Mouse (Mus musculus): Measurements from ENCODE around the gene Bin2. TPM values are rescaled to one million over a fixed set of nuclear protein-coding genes. Genes with fewer than 3 reads are reported as not detected.

Gene Bin2
- polyA plus RNA-seq, 2 experiments, result 2.3 to 4.7 TPM

- no peaks in the 10 kb centered on the region for H3K4me1 ChIP-seq (ENCODE audit: control insufficient read depth, insufficient read depth, low read length)
- no peaks in the 10 kb centered on the region for H3K27me3 ChIP-seq (ENCODE audit: control insufficient read depth, insufficient read depth, low read length)
- DNase-seq (ENCODE audit: low spot score), result no peak
- ATAC-seq (ENCODE audit: low FRiP score, low read depth), result no peak
- no peak overlapping the region for H3K4me2 ChIP-seq (replicated peaks; ENCODE audit: low read depth, low read length, severe bottlenecking)
- H3K9ac ChIP-seq (ENCODE audit: low read depth, low read length, severe bottlenecking), result no peak overlapping the region
- H3K36me3 ChIP-seq (ENCODE audit: control insufficient read depth, insufficient read depth, low read length), result no peaks in the 10 kb centered on the region
- H3K9me3 ChIP-seq (ENCODE audit: control insufficient read depth, low read length), result no peaks in the 10 kb centered on the region
- no peak overlapping the region for H3K4me3 ChIP-seq (replicated peaks; ENCODE audit: low read length)
- no peak for TF ChIP-seq POLR2A (IDR thresholded peaks at IDR 0.05; ENCODE audit: borderline replicate concordance, extremely low read depth, insufficient read depth, insufficient read length)
- WGBS, result 56% methylated on average over 6 of the region's 6 CpGs
- H3K27ac ChIP-seq (replicated peaks; ENCODE audit: low read depth, low read length), result no peak overlapping the region
Observed at GRCm38 (mm10) chr15:100710838-100711237, 41.5 kb upstream of the Bin2 start.

GRCm38 (mm10) chr15:100708433-100709078 lies 39.2 kb upstream of the Bin2 start:
- Histone ChIP-seq H3K27me3 (ENCODE audit: control insufficient read depth, insufficient read depth, low read length) (no peaks in the 10 kb centered on the region; the same call in 1 of the 2 replicates), H3K27ac (replicated peaks; ENCODE audit: low read depth, low read length) (no peak overlapping the region), H3K9ac (ENCODE audit: low read depth, low read length, severe bottlenecking) (no peak overlapping the region), H3K4me3 (replicated peaks; ENCODE audit: low read length) (no peak overlapping the region), H3K4me2 (replicated peaks; ENCODE audit: low read depth, low read length, severe bottlenecking) (no peak overlapping the region), H3K9me3 (ENCODE audit: control insufficient read depth, low read length) (no peaks in the 10 kb centered on the region), H3K36me3 (ENCODE audit: control insufficient read depth, insufficient read depth, low read length) (no peaks in the 10 kb centered on the region), H3K4me1 (ENCODE audit: control insufficient read depth, insufficient read depth, low read length) (0 out of 2 replicates have a peak, but pooled peaks cover 3% of the 10 kb centered on the region)
- no peak for TF ChIP-seq POLR2A (IDR thresholded peaks at IDR 0.05; ENCODE audit: borderline replicate concordance, extremely low read depth, insufficient read depth, insufficient read length)
- ATAC-seq (ENCODE audit: low FRiP score, low read depth), result no peak
- WGBS, result 76% methylated on average over 8 of the region's 8 CpGs
- no peak for DNase-seq (ENCODE audit: low spot score)

GRCm38 (mm10) chr15:100706226-100706625 lies 36.9 kb upstream of the Bin2 start:
- Histone ChIP-seq H3K27me3 (ENCODE audit: control insufficient read depth, insufficient read depth, low read length) (no peaks in the 10 kb centered on the region; the same call in 1 of the 2 replicates), H3K27ac (replicated peaks; ENCODE audit: low read depth, low read length) (no peak overlapping the region), H3K9me3 (ENCODE audit: control insufficient read depth, low read length) (no peaks in the 10 kb centered on the region), H3K4me3 (replicated peaks; ENCODE audit: low read length) (no peak overlapping the region), H3K36me3 (ENCODE audit: control insufficient read depth, insufficient read depth, low read length) (no peaks in the 10 kb centered on the region), H3K4me2 (replicated peaks; ENCODE audit: low read depth, low read length, severe bottlenecking) (no peak overlapping the region), H3K4me1 (ENCODE audit: control insufficient read depth, insufficient read depth, low read length) (0 out of 2 replicates have a peak, but pooled peaks cover 3% of the 10 kb centered on the region), H3K9ac (ENCODE audit: low read depth, low read length, severe bottlenecking) (no peak overlapping the region)
- DNase-seq (ENCODE audit: low spot score) (no peak), ATAC-seq (ENCODE audit: low FRiP score, low read depth) (no peak)
- 78% methylated on average over 8 of the region's 8 CpGs for WGBS
- no peak for TF ChIP-seq POLR2A (IDR thresholded peaks at IDR 0.05; ENCODE audit: borderline replicate concordance, extremely low read depth, insufficient read depth, insufficient read length)

GRCm38 (mm10) chr15:100705376-100705775 lies 36.0 kb upstream of the Bin2 start:
- Histone ChIP-seq H3K4me1 (ENCODE audit: control insufficient read depth, insufficient read depth, low read length) (0 out of 2 replicates have a peak, but pooled peaks cover 3% of the 10 kb centered on the region), H3K27ac (replicated peaks; ENCODE audit: low read depth, low read length) (no peak overlapping the region), H3K9ac (ENCODE audit: low read depth, low read length, severe bottlenecking) (no peak overlapping the region), H3K4me3 (replicated peaks; ENCODE audit: low read length) (no peak overlapping the region), H3K36me3 (ENCODE audit: control insufficient read depth, insufficient read depth, low read length) (no peaks in the 10 kb centered on the region), H3K4me2 (replicated peaks; ENCODE audit: low read depth, low read length, severe bottlenecking) (no peak overlapping the region), H3K9me3 (ENCODE audit: control insufficient read depth, low read length) (no peaks in the 10 kb centered on the region), H3K27me3 (ENCODE audit: control insufficient read depth, insufficient read depth, low read length) (no peaks in the 10 kb centered on the region; the same call in 1 of the 2 replicates)
- DNase-seq (ENCODE audit: low spot score) (no peak), ATAC-seq (ENCODE audit: low FRiP score, low read depth) (no peak)
- TF ChIP-seq POLR2A (IDR thresholded peaks at IDR 0.05; ENCODE audit: borderline replicate concordance, extremely low read depth, insufficient read depth, insufficient read length), result no peak
- 80% methylated on average over 1 of the region's 1 CpGs for WGBS

GRCm38 (mm10) chr15:100703913-100704312 lies 34.6 kb upstream of the Bin2 start:
- DNase-seq (ENCODE audit: low spot score) (no peak), ATAC-seq (ENCODE audit: low FRiP score, low read depth) (no peak)
- Histone ChIP-seq H3K9ac (ENCODE audit: low read depth, low read length, severe bottlenecking) (peak overlapping the region; percentile 25), H3K27ac (replicated peaks; ENCODE audit: low read depth, low read length) (no peak overlapping the region), H3K27me3 (ENCODE audit: control insufficient read depth, insufficient read depth, low read length) (no peaks in the 10 kb centered on the region; the same call in 1 of the 2 replicates), H3K4me1 (ENCODE audit: control insufficient read depth, insufficient read depth, low read length) (0 out of 2 replicates have a peak, but pooled peaks cover 3% of the 10 kb centered on the region), H3K4me2 (replicated peaks; ENCODE audit: low read depth, low read length, severe bottlenecking) (peak overlapping the region; percentile 31), H3K36me3 (ENCODE audit: control insufficient read depth, insufficient read depth, low read length) (no peaks in the 10 kb centered on the region), H3K9me3 (ENCODE audit: control insufficient read depth, low read length) (no peaks in the 10 kb centered on the region), H3K4me3 (replicated peaks; ENCODE audit: low read length) (peak overlapping the region; percentile 17)
- no peak for TF ChIP-seq POLR2A (IDR thresholded peaks at IDR 0.05; ENCODE audit: borderline replicate concordance, extremely low read depth, insufficient read depth, insufficient read length)
- 6% methylated on average over 16 of the region's 17 CpGs for WGBS

Data from limb, embryonic 14.5 days (tissue).